Mouse (Mus musculus) Patski (cell line): Measurements from ENCODE around the gene Cideb. TPM values are rescaled to one million over a fixed set of nuclear protein-coding genes. Genes with fewer than 3 reads are reported as not detected.
"Not testable (repeated sequence)": the region's sequence is repeated elsewhere in the genome, so short reads cannot be mapped to it uniquely, and the experiment has no call there.

Source experiments
- ATAC-seq: fragments of 100-300 bp; one replicate; pipeline ENCODE4 v1.8.0; 2021
- CTCF ChIA-PET: fragments of 350-600 bp; sonication (Branson Sonifier 250); formaldehyde crosslinking; loops from one replicate; lab custom pipeline; 2022; ENCODE audit warnings: inconsistent platforms; lab: Charles Lee
- POLR2A ChIA-PET: fragments of 350-600 bp; sonication (Branson Sonifier 250); formaldehyde crosslinking; loops from one replicate; lab custom pipeline; 2022; ENCODE audit warnings: antibody characterized with exemption, inconsistent platforms; lab: Charles Lee
- DNase-seq: peaks from one replicate; pipeline ENCODE4 v3.0.0-alpha.2; 2011; ENCODE audit warnings: low read depth, low spot score
- H3K27me3 ChIP-seq: fragments of 371-371 bp; one replicate; pipeline ENCODE4 v1.5.1; 2021
- CTCF ChIP-seq: fragments of 100-300 bp; IDR thresholded peaks from one replicate; pipeline ENCODE4 v1.5.1; 2021
- in situ Hi-C: fragments of 300-500 bp; cut with MboI; formaldehyde crosslinking; loops from 3 replicates; pipeline ENCODE4 v1.11.1; 2018; ENCODE audit warnings: low pct_unique_long_range_greater_than_20kb, mixed read lengths
- polyA plus RNA-seq: library from polyadenylated mRNA; unstranded; gene quantifications from one replicate; pipeline ENCODE4 v1.2.3, GENCODE M21; 2021

Gene Cideb
- polyA plus RNA-seq, 1 experiment from 2014 or later, result 1.9 TPM

DNA sequence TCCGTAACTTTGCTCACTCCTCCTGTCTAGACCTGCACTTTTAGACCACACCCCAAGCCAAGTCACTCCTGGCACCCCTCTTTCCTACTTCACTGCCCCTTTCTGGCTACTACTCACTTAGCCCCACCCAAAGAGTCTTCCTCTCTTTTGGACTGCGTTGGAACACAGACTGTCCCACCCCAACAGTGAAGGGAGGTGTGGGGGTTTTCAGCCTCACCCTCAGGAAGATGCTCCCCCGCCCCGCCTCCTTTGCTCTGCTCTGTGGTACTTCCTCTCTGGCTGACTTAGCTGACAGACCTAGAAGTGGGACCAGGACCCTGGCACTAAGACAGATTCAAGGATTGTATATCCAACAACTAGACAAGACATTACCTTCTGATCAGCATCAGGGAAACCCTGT is 7.4 kb upstream of the Cideb start, which contains the start of gene Ltb4r1:
Ltb4r1 (plus strand) TSS at position 267 of the 400 bp plus-strand sequence.
- POLR2A ChIA-PET, result no interaction called here
- ATAC-seq (no peak), DNase-seq (no peak)
- peaks cover 4% of the 10 kb centered on the region for H3K27me3 ChIP-seq
- no peak for TF ChIP-seq CTCF
- in situ Hi-C loops, result no loop called here
- CTCF ChIA-PET, result no interaction called here

DNA sequence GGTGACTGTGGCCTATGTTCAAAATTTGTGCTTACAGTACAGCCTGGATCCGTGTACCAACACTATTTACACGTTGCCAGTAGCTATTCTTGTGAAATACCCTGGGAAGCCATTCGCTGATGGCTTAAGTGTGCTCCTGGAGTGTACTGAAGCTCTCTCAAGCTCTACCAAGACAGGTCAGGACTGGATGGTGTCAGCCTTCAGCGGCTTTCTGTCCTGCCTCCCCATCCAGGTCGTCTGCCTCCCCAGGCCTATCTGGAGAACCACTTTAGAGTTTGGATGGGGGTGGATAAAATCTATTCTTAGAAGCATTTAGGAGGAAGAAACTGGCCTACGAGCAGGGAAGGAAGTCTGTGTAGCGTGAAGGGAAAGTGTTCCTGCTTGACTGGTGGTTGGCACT is 4.9 kb upstream of the Cideb start:
- ATAC-seq (peak; percentile 23), DNase-seq (no peak)
- ChIA-PET CTCF (no interaction called here), POLR2A (no interaction called here)
- TF ChIP-seq CTCF, result no peak
- in situ Hi-C loops, result no loop called here
- H3K27me3 ChIP-seq, result peaks cover 4% of the 10 kb centered on the region

DNA sequence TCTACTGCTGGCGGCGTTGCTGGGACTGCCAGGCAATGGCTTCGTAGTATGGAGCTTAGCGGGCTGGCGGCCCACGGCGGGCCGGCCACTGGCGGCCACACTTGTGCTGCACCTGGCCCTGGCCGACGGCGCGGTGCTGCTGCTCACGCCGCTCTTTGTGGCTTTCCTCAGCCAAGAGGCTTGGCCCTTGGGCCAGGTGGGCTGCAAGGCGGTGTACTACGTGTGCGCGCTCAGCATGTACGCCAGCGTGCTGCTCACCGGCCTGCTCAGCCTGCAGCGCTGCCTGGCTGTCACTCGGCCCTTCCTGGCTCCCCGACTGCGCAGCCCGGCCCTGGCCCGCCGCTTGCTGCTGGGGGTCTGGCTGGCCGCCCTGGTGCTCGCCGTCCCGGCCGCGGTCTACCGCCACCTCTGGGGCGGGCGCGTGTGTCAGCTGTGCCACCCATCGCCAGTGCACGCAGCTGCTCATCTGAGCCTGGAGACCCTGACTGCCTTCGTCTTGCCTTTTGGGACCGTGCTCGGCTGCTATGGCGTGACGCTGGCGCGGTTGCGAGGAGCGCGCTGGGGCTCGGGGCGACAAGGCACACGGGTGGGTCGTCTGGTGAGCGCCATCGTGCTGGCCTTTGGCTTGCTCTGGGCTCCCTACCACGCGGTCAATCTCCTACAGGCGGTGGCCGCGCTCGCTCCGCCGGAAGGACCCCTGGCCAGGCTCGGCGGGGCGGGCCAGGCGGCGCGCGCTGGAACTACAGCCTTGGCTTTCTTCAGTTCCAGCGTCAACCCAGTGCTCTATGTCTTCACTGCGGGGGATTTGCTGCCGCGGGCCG is 4.0 kb upstream of the Cideb start:
- no peak for ATAC-seq
- DNase-seq, result no peak
- ChIA-PET CTCF (no interaction called here), POLR2A (no interaction called here)
- H3K27me3 ChIP-seq, result no peaks in the 10 kb centered on the region
- in situ Hi-C loops, result no loop called here
- TF ChIP-seq CTCF, result no peak

DNA sequence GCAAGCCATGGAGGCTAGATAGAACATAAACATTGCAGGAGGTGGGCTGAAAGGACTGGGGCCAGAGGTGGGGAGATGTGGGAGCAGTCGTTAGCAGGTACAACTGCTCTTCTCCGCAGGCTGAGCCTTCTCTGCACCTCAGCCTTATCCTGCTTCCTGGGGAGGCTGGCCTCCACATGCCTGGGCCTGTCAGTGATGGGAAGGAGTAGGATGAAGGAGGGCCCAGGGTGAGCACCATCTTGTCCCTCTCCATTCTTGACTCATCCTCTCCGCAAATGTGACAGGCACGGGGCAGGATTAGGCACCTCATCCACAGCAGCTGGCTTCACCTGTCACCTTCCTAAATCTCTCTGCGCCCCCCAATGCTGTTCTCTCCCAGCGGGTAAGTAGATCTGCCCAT is 2.9 kb upstream of the Cideb start, which contains the start of gene Ltb4r2:
Ltb4r2 (plus strand) TSS at position 266 of the 400 bp plus-strand sequence.
- DNase-seq, result no peak
- CTCF ChIA-PET, result interaction anchor here (0.8 to 1.9 kb wide), 3 partner anchors 10 to 77 kb away, joined by 3 to 5 read pairs (median 3); no protein-coding TSS in a partner anchor
- POLR2A ChIA-PET, result no interaction called here
- TF ChIP-seq CTCF, result no peak
- no peaks in the 10 kb centered on the region for H3K27me3 ChIP-seq
- no peak for ATAC-seq
- in situ Hi-C loops, result no loop called here

DNA sequence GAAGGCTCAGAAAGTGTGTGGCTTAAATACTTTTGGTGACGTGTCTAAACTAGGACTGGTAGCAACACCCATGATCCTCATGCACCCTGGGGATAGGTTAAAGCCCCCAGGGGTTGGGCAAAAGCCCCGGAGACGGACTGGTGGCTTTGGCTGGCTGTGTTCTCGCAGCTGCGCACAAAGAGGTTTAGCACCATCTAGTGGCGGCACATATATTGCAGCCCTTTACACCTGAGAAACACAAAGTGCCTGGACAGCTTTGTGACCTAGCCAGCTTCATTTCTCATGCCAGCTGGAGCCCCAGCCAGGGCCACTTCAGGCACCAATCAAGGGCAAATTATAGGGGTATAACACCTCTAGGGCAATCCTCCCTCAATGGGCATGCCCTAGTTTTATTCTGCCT is 1.9 kb upstream of the Cideb start:
- DNase-seq, ATAC-seq, in situ Hi-C loops, H3K27me3 ChIP-seq: not testable (repeated sequence)
- ChIA-PET CTCF (interaction anchor here (0.6 to 1.9 kb wide), 4 partner anchors 16 to 76 kb away, joined by 3 to 5 read pairs (median 3); no protein-coding TSS in a partner anchor), POLR2A (interaction anchor here (0.7 kb wide), 1 partner anchor 94 kb away, joined by 3 read pairs; no protein-coding TSS in a partner anchor)

DNA sequence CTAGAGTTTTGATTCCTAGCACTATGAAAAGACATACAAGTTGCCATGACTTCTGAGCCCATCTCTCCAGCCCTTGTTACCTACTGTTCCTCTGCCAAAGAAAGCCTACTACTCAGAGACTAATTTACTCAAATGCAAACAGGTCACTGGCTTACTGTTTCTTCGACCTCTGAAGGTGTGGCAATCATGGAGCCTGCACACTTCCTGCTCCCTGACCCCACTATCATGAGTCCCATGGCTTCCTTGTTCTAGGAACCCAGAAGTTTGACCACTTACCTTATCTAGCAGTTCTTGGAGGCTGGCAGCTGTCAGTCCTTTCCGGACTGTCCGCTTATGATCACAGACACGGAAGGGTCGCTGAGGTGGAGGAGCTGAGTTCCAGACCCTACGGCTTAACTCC is 692 bp downstream of the Cideb start:
- ChIA-PET POLR2A (no interaction called here), CTCF (interaction anchor here (1.0 to 1.6 kb wide), 2 partner anchors 9 to 13 kb away, joined by 3 read pairs; no protein-coding TSS in a partner anchor)
- no peaks in the 10 kb centered on the region for H3K27me3 ChIP-seq
- DNase-seq (no peak), ATAC-seq (no peak)
- TF ChIP-seq CTCF, result no peak
- in situ Hi-C loops, result no loop called here

DNA sequence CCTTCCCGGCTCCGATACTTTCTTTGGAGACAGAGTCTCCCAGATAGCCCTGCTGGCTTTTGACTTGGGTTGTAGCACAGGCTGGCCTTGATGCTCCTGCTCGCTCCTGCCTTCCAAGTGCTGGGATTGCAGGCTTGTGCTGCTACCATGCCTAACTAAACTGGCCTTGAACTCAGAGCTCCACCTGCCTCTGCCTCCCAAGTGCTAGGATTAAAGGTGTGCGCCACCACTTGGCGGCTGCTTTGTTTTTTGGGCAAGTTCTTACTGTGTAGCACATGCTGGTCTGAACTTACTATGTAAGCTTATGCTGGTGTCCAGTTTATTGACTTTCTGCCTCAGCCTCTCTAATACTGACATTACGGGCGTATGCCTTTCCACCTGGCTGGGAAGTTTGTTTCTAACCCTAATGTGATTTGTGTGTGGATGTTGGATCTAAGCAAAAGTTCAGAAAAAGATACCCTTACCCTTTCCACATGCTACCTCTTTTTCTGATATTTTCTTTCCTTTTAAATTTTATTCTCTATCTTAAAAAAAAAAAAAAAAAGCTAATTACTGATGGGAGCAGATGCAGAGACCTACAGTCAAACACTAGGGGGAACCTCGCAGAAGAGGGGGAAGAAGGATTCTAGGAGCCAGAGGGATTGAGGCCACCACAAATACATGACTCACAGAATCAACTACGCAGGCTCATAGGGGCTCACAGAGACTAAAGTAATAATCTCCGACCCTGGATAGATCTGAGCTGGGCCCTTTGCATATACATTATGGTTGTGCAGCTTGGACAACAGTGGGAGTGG is 11.0 kb downstream of the Cideb start:
- CTCF ChIA-PET, result interaction anchor here (8.2 kb wide), 1 partner anchor 64 kb away, joined by 80 read pairs; the partner anchor contains the start of gene Tinf2
- POLR2A ChIA-PET, result no interaction called here
- DNase-seq (no peak), ATAC-seq (no peak)
- no peak for TF ChIP-seq CTCF
- in situ Hi-C loops, result no loop called here
- H3K27me3 ChIP-seq, result no peaks in the 10 kb centered on the region

DNA sequence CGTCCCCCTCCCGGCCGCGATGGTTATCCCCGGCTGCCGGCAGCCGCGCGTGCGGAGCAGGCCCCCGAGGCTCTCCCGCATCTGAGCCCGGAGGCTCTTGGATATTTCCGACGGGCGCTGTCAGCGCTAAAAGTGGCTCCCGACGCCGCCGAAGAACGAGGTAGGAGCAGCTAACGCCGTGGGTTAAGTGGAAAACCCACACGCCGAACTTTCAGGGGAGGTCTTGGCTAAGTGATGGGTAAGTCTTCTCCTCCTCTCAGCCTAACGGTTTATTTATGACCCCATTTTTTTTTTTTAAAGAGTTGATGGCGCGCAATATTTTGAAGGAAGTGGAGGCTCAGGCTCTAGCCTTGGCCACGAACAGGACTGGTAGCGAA is 12.4 kb downstream of the Cideb start:
- no peak for TF ChIP-seq CTCF
- in situ Hi-C loops, result no loop called here
- no peaks in the 10 kb centered on the region for H3K27me3 ChIP-seq
- ATAC-seq (peak; percentile 31), DNase-seq (no peak)
- ChIA-PET POLR2A (interaction anchor here (2.6 kb wide), 1 partner anchor 64 kb away, joined by 14 read pairs; the partner anchor contains the start of gene Tinf2), CTCF (interaction anchor here (8.2 kb wide), 1 partner anchor 63 kb away, joined by 80 read pairs; the partner anchor contains the start of gene Tinf2)

DNA sequence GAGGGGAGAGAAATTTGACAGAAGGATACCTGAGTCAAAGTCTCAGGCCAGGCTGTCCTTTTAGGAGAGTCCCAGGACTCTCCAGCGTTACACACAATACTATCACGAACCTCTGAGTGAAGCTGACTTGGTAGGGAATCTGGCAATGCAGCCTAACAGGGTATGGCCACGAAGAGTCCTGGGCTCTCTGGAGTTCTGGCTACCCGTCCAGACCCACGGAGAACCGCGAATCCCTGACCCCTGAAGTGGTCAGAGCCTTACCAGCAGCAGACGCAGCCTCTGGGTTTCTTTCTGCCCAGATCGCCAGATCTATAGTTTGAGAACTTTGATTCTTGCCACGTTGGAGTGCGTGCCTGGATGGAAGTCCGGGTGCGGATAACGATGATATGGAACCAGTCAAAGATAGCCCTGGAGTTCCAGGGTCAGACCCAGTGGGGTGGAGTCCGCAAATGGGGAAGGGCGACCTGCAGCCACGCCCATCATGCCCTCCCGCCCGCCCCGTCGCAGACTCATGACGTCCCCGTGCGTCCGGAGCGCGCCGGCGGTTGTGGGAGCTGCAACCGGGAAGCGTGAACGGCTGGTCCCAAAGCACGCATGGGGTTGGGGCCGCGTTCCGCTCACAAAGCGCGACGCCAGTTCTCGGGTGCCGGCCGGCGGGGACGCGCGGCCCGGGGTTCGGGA is 12.9 kb downstream of the Cideb start, which contains the start of the genes Dhrs1 and Nop9:
Dhrs1 (minus strand) TSS at position 511 of the 681 bp plus-strand sequence.
Nop9 (plus strand) TSS at position 514 of the 681 bp plus-strand sequence.
- peak; percentile 81 for ATAC-seq

More for the DNA sequence above, 12.9 kb downstream of the Cideb start, which contains the start of the genes Dhrs1 and Nop9:
- no peak for DNase-seq
- TF ChIP-seq CTCF, result no peak
- H3K27me3 ChIP-seq, result no peaks in the 10 kb centered on the region
- in situ Hi-C loops, result no loop called here
- ChIA-PET POLR2A (interaction anchor here (2.6 kb wide), 1 partner anchor 63 kb away, joined by 14 read pairs; the partner anchor contains the start of gene Tinf2), CTCF (interaction anchor here (2.1 to 8.2 kb wide), 4 partner anchors 10 to 70 kb away, joined by 8 to 80 read pairs (median 12); partner anchors contain the start of gene Tinf2)
